Mouse (Mus musculus): ENCODE results near the gene Supt4a. TPM values are rescaled to one million over a fixed set of nuclear protein-coding genes. Genes with fewer than 3 reads are reported as not detected.

The Supt4a gene
- polyA plus RNA-seq, 1 experiment = 90.3 TPM

DNA sequence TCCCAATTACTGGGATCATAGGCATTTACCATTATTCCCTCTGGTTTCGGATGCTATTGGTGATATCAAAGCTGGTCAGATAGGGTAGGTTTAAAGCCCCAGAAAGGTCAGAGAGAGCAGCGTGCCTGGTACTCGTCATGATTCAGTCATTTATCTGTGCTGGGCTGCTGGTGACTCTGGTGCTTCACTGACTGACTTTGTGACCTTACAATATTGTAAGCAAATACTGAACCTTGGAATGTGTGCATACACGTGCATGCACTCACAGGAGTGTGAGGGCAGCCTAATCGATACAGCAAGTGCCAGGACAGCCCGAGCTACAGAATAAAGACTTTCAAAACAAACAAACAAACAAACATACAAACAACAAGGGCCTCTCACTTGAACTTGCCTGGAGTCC lies 1.7 kb upstream of the Supt4a start:
- no peak overlapping the region for H3K27ac ChIP-seq (replicated peaks; ENCODE audit: low read depth, low read length)
- no peak overlapping the region for H3K4me3 ChIP-seq (ENCODE audit: insufficient read depth, low read depth, low read length)
- H3K4me1 ChIP-seq (ENCODE audit: control insufficient read depth, insufficient read depth, insufficient read length, low read length) = no peaks in the 10 kb centered on the region

DNA sequence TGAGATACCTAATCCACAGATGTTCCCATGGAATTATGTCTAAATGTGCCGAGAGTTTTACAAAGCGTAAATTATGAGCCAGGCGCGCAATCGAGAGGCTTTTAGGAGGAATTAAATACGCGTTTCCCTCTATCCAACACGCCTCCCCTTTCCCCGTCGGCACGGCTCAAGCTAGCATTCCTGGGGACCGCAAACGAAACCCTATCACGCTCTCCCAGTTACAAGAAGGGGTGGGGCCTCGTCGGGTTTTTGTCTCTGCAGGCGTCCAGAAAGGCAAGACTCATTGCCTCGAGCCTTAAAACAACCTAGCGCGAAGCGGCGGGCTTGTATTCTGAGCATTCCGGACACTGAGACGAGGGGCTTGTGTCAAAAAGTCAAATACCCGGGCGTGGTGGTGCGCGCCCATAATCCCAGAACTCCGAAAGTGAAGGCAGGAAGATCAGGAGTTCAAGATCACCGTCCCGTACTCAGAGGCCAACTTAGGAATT lies 661 bp upstream of the Supt4a start:
- peak overlapping the region; percentile 82 for H3K4me3 ChIP-seq (ENCODE audit: insufficient read depth, low read depth, low read length)
- peak overlapping the region; percentile 49 for H3K27ac ChIP-seq (replicated peaks; ENCODE audit: low read depth, low read length)
- no peaks in the 10 kb centered on the region for H3K4me1 ChIP-seq (ENCODE audit: control insufficient read depth, insufficient read depth, insufficient read length, low read length)

DNA sequence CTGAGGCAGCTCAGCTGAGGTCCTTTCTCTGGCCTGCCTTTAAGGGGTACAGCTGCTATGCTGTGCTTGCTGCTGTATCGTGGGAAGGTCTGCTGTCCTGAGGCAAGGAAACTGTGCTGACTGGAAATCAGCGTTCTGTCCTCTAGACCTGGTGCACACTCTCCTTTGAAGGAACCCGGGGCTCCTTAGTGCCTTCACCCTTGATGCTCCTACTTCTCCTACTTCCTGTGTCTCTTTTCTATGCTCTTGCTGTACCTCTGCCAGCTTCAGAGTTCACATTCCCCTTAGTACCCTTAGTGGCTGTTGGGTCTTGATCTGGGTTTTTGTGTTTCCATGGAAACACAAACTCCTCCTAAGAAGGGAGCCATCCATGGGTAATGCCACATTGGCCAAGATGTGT lies 6.3 kb downstream of the Supt4a start:
- Histone ChIP-seq H3K27ac (replicated peaks; ENCODE audit: low read depth, low read length) (no peak overlapping the region), H3K4me3 (ENCODE audit: insufficient read depth, low read depth, low read length) (no peak overlapping the region), H3K4me1 (ENCODE audit: control insufficient read depth, insufficient read depth, insufficient read length, low read length) (no peaks in the 10 kb centered on the region)

DNA sequence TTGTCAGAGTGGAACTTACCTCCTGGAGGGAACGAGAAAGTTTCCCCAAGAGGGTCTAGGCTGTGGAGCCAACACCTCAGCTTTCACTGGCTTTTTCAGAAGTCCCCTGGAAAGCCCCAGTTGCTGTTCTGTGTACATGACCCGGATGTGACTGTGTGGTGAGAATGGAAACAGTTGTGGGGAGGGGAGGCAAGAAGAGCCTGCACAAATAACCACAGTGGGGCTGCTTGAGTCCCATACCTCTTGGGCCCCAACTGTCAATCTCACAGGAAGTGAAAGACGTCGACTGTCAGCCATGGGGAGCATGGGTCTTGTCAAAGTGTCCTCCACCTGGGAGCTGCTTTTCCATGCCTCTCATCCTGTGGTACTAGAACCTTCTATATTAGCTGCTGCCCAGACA lies 7.6 kb downstream of the Supt4a start:
- H3K27ac ChIP-seq (replicated peaks; ENCODE audit: low read depth, low read length) = no peak overlapping the region
- H3K4me3 ChIP-seq (ENCODE audit: insufficient read depth, low read depth, low read length) = no peak overlapping the region
- H3K4me1 ChIP-seq (ENCODE audit: control insufficient read depth, insufficient read depth, insufficient read length, low read length) = no peaks in the 10 kb centered on the region

DNA sequence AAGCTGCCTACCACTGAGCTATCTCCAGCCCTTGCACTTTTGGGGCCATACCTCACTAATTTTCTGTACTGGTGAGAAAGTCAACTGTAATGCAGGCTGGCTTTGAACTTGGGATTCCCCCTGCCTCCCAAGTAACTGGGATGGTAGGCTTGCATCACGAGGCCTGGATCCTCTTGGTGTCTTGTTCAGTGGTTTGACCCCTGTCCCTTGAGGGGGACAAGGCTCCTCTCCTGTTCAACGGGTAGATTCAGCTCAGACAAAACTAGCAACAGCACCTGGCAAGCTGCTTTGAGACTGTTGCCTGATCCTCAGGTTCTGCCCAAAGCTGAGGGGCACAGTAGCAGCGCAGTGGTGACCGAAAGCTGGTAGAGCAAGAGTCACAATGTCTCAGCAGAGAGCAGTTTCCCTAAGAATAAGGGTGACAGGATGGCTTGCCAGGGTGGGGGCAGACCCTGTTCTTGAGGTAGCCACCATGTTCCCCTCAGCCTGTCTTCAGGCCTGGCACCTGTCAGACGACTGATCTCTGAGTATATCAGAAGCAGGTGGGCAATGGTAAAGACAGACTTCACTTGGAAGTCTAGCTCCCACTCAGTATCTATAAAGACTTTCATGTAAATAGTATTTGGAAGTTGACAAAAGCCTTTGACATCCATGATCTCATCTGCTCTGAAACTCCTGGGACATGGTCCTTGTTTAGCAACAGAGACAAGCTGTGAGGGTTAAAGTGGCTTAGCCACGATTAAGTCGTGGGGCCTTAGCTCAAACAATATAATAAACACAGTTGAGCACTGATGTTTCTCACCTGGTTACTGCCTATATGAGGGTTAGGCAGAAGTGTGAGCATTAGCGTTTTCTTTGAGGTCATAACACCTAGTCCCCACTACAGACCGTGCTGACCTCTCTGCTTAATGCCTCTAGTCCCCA lies 8.5 kb downstream of the Supt4a start:
- H3K4me1 ChIP-seq (ENCODE audit: control insufficient read depth, insufficient read depth, insufficient read length, low read length) = no peaks in the 10 kb centered on the region
- no peak overlapping the region for H3K4me3 ChIP-seq (ENCODE audit: insufficient read depth, low read depth, low read length)
- no peak overlapping the region for H3K27ac ChIP-seq (replicated peaks; ENCODE audit: low read depth, low read length)

DNA sequence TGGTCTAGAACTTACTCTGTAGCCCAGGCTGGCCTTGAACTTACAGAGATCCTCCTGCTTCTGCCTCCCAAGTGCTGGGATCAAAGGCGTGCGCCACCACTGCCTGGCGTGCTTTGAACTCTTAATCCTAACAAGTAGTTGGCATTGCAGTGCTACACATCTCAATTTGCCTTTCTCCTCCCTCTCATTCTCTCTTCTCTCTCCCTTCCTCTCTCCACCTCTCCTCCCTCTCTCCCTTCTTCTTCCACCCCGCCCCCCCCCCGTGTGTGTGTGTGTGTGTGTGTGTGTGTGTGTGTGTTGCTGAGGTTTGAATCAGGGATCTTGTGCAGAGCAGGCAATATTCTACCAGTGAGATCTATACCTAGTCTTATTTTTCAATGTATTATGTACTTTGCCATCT lies 10.0 kb downstream of the Supt4a start:
- Histone ChIP-seq H3K4me1 (ENCODE audit: control insufficient read depth, insufficient read depth, insufficient read length, low read length) (no peaks in the 10 kb centered on the region), H3K4me3 (ENCODE audit: insufficient read depth, low read depth, low read length) (no peak overlapping the region)

DNA sequence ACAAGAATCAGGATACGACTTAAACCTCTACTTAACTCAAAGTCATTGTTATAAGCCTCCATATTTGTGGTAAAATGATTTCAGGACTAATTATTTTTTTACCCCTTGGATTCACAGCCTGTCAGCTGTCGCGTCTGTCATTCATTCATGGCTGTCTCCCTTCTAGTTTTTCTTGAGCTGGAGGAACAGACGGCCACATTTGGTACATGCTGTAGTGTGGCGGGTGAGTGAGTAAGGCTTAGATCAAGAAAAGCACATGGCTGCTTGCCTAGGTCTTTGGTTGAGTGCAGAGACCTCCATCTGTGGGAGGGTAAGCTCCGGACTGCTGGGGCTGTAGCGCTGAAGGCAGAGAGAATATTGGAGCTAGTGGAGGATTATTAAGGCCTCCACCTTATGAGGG lies 10.4 kb downstream of the Supt4a start:
- H3K4me1 ChIP-seq (ENCODE audit: control insufficient read depth, insufficient read depth, insufficient read length, low read length) = no peaks in the 10 kb centered on the region
- H3K4me3 ChIP-seq (ENCODE audit: insufficient read depth, low read depth, low read length) = no peak overlapping the region

More for the DNA sequence above, 10.0 kb downstream of the Supt4a start:
- H3K27ac ChIP-seq (replicated peaks; ENCODE audit: low read depth, low read length) = no peak overlapping the region

DNA sequence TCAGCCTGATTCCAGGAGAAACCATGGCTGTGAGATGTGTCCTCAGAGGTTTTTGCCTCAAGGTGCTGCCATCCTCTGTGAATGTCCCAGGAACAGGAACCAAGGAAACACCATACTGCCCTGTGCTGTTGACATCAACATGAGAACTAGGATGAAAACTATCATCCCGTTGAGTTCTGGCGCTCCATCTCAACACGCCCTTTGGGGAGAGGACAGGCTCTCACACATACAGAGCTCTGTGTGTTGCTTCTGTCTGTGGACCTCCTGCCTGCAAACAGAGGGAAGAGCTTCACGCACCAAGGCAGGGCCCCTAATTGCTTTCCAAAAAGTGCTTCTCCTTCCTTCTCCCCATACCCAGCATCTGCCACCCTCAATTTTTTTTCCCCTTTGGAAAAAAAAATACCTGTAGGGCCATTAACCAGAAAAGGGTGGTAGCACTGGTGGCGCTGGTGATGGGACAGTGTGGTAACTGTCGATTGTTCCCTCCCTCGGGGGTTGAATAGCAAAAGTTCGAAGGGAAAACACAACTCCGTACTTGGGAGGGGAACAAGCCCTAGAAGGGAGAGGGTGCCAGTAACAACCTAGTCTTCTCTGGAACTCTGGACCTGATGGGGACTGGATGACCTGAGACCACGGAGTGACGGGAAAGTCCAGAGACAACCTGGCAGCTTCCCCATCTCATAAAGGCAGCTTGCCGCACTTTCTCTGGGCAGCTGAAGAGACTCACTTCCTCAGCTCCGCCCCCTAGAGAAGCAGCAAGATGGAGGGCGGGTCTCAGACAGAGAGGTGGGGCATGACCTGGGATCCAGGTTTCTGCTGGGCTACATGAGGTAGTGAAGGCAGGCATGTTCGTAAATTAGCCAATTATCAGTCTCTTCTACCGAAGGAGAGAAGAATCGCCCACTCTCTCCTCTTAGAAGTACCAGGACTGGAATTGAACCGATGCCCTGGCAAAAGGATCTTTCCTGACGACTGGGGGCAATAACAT lies 11.1 kb downstream of the Supt4a start:
- Histone ChIP-seq H3K4me3 (ENCODE audit: insufficient read depth, low read depth, low read length) (peak overlapping the region; percentile 20), H3K4me1 (ENCODE audit: control insufficient read depth, insufficient read depth, insufficient read length, low read length) (no peaks in the 10 kb centered on the region), H3K27ac (replicated peaks; ENCODE audit: low read depth, low read length) (peak overlapping the region; percentile 86)

More for the DNA sequence above, 10.4 kb downstream of the Supt4a start:
- H3K27ac ChIP-seq (replicated peaks; ENCODE audit: low read depth, low read length) = no peak overlapping the region

DNA sequence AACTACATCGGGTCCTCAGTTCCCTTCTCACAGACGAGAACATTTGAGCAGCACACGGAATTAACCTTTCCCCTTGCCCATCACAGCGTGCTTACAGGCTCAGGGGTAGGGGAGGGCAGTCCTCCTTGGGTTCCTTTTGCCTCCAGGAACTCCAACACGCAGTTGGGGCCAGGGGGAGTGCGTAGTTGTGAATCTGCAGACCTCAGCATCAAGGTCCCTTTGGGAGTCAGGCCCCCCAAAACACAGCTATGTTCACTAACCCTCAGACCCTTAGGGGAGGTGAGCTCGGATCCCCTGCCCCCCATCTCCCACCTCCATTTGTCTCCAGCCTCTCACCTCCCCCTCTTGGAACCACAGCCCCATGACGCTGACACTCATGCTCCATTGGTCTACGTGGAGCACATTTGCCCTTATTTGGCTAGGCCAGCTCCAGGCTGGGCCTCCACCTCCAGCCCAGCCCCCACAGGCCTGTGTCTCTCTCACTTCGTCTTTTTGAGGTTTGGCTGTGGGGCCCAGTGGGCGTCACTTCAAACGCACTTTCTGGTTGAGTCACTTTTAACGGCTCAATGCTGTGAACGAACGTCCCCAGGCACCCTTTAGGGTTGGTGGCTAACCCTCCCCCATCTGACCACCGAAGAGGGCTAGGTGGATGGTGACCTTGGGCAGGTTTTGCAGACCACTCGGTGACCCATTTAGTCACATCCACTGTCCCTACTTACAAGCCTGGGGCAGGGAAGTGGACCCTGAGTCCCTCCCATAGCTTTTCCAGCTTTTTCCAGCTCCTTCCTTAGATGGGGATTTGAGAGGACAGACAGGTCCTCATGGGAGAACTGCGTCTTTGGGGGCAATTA lies 12.1 kb downstream of the Supt4a start:
- H3K4me3 ChIP-seq (ENCODE audit: insufficient read depth, low read depth, low read length) = peak overlapping the region; percentile 20
- no peaks in the 10 kb centered on the region for H3K4me1 ChIP-seq (ENCODE audit: control insufficient read depth, insufficient read depth, insufficient read length, low read length)
- H3K27ac ChIP-seq (replicated peaks; ENCODE audit: low read depth, low read length) = peak overlapping the region; percentile 87

DNA sequence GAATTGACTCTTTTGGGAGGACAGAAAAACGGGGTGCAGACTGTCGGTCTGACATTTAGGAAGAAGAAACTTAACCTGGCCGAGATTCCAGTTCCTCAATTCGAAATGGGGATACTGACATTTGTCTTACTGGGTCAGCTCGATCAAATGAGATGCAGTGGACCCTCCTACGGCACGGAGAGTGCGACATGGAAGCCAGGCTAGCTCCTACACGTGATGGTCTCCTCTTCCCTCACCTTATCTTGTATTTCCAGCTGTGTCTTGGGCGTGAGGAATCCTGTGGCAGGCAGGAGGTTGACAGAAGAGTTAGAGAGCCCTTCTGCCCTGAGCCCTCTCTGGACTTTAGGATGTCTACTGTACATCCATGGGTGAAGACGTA lies 12.7 kb downstream of the Supt4a start:
- H3K4me3 ChIP-seq (ENCODE audit: insufficient read depth, low read depth, low read length) = no peak overlapping the region
- H3K27ac ChIP-seq (replicated peaks; ENCODE audit: low read depth, low read length) = peak overlapping the region; percentile 87

DNA sequence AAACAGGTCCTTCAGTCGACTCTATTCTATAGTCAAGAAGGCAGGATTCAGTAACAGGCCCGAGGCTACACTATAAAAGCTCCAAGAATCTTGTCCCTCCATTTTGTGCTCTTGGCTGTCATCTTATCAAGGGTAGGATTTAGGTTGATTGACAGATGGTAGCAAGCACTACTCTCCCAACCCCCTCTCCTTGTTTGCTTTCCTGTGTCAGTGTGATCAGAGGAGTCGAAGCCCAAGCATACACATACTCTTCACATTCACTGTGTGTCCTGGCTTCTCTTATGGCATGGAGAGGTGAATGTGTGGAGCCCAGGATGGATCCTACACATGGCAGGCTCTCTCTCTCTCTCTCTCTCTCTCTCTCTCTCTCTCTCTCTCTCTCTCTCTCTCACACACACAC lies 13.2 kb downstream of the Supt4a start:
- H3K4me1 ChIP-seq (ENCODE audit: control insufficient read depth, insufficient read depth, insufficient read length, low read length) = no peaks in the 10 kb centered on the region
- H3K4me3 ChIP-seq (ENCODE audit: insufficient read depth, low read depth, low read length) = no peak overlapping the region
- peak overlapping the region; percentile 87 for H3K27ac ChIP-seq (replicated peaks; ENCODE audit: low read depth, low read length)

More for the DNA sequence above, 12.7 kb downstream of the Supt4a start:
- no peaks in the 10 kb centered on the region for H3K4me1 ChIP-seq (ENCODE audit: control insufficient read depth, insufficient read depth, insufficient read length, low read length)

DNA sequence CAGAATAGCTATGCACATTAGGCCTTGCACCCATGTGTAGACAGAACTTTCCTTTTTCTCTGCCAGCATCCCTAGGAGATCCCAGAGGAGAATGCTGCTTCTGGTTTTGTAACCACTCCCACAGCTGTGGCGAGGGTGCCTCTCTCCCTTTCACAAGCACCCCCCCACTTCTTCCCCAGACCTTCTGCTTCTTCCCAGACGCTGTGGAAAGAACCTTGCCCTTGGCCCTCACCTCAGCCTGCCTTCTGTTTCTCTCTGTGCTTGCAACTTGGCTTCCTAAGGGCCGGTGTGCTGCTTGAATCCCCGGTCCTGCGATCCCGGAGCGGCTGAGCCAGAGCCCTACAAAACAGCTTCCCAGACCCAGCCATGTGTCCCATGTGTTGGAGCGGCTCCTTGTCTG lies 13.7 kb downstream of the Supt4a start:
- Histone ChIP-seq H3K4me1 (ENCODE audit: control insufficient read depth, insufficient read depth, insufficient read length, low read length) (no peaks in the 10 kb centered on the region), H3K4me3 (ENCODE audit: insufficient read depth, low read depth, low read length) (no peak overlapping the region), H3K27ac (replicated peaks; ENCODE audit: low read depth, low read length) (peak overlapping the region; percentile 78)

DNA sequence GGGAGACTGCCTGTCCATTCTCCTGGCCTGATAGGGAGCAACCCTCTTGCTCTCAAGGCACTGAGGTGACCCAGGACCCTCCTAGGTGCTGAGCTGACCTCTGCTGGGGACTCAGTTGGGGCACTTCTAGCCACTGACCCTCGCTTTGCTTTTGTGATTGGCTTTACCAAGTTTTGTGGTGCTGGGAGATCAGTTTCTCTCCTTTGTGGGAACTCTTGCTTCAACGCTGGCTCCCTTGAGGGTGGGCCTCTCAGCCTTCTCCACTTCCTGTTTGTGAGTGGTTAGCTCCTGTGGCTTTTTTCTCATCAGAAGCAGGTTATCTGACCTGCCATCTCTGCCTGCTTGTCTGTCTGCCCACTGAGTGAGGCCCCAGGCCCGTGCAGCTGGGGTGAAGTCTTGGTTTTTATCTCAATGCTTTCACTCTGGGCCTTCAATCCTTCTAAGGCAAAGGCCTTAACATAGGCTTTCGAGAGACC lies 14.2 kb downstream of the Supt4a start:
- no peak overlapping the region for H3K4me3 ChIP-seq (ENCODE audit: insufficient read depth, low read depth, low read length)
- no peaks in the 10 kb centered on the region for H3K4me1 ChIP-seq (ENCODE audit: control insufficient read depth, insufficient read depth, insufficient read length, low read length)
- peak overlapping the region; percentile 78 for H3K27ac ChIP-seq (replicated peaks; ENCODE audit: low read depth, low read length)

DNA sequence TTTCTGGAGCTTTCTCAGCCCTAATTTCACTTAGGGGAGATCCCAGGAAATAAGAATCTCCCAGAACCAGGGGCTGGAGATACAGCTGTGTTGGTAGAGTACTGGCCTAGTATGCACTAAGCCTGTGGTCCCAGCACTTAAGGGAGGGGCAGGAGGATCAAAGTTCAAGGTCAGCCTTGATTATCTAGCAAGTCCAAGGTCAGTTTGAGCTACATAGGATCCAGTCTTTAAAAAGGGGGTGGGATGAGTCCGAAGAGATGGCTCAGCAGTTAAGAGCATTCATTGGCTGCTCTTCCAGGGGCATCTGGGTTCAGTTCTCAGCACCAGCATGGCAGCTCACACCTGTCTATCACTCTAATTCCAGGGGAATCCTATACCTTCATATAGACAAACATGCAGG lies 15.0 kb downstream of the Supt4a start:
- H3K27ac ChIP-seq (replicated peaks; ENCODE audit: low read depth, low read length) = peak overlapping the region; percentile 54; the same call in 1 of the 2 replicates
- no peaks in the 10 kb centered on the region for H3K4me1 ChIP-seq (ENCODE audit: control insufficient read depth, insufficient read depth, insufficient read length, low read length)
- no peak overlapping the region for H3K4me3 ChIP-seq (ENCODE audit: insufficient read depth, low read depth, low read length)

Data from brown adipose tissue, adult 24 weeks (tissue).